Mouse (Mus musculus) embryonic facial prominence, embryonic 14.5 days (tissue): ENCODE measurements at regions not wholly inside any gene's neighbourhood (a gene's known extent, or its start where the extent isn't known, plus 50 kb on each side); places are given as distances from the start of the nearest gene placed in this dataset.

Source experiments
- ATAC-seq: fragments of 200-750 bp; cut with Nextera tagmentation; 2 replicates; pipeline ENCODE4 v1.8.0; 2017; ENCODE audit warnings: low read depth, moderate number of reproducible peaks, moderate TSS enrichment
- DNase-seq: peaks from one replicate; pipeline ENCODE4 v3.0.0-alpha.2; 2015; ENCODE audit warnings: low spot score
- H3K27ac ChIP-seq: fragments of 300-500 bp; sonication (generic); replicated peaks from 2 replicates; pipeline ENCODE4 v1.5.1; 2014; ENCODE audit warnings: low read depth, mild to moderate bottlenecking, low read length, moderate library complexity
- H3K27me3 ChIP-seq: fragments of 300-500 bp; sonication (generic); replicated peaks from 2 replicates; pipeline ENCODE4 v1.6.1; 2014; ENCODE audit warnings: low read length; ENCODE audit not compliant: control insufficient read depth, insufficient read depth
- H3K36me3 ChIP-seq: fragments of 300-500 bp; sonication (generic); 2 replicates; pipeline ENCODE4 v1.6.1; 2014; ENCODE audit warnings: low read length, mixed read lengths; ENCODE audit not compliant: control insufficient read depth, insufficient read depth
- H3K4me1 ChIP-seq: fragments of 300-500 bp; sonication (generic); 2 replicates; pipeline ENCODE4 v1.6.1; 2014; ENCODE audit warnings: antibody characterized with exemption, low read length; ENCODE audit not compliant: control insufficient read depth, insufficient read depth
- H3K4me2 ChIP-seq: fragments of 300-500 bp; sonication (generic); 2 replicates; pipeline ENCODE4 v1.6.1; 2014; ENCODE audit warnings: low read depth, mild to moderate bottlenecking, low read length, moderate library complexity, mixed read lengths
- H3K4me3 ChIP-seq: fragments of 300-500 bp; sonication (generic); 2 replicates; pipeline ENCODE4 v1.5.1; 2014; ENCODE audit warnings: low read depth, mild to moderate bottlenecking, low read length
- H3K9ac ChIP-seq: fragments of 300-500 bp; sonication (generic); 2 replicates; pipeline ENCODE4 v1.6.1; 2014; ENCODE audit warnings: low read depth, mild to moderate bottlenecking, low read length, moderate library complexity, mixed read lengths
- H3K9me3 ChIP-seq: fragments of 300-500 bp; sonication (generic); 2 replicates; pipeline ENCODE4 v1.6.1; 2016; ENCODE audit warnings: low read length; ENCODE audit not compliant: control insufficient read depth
- WGBS: fragments of 180-500 bp; shearing (Covaris S2); extraction: QIAGEN DNeasy Blood & Tissue Kit; methylation state at CpG from one replicate; pipeline ENCODE4 v1.1.7; 2014; 5-methylcytosine and 5-hydroxymethylcytosine counted together

DNA sequence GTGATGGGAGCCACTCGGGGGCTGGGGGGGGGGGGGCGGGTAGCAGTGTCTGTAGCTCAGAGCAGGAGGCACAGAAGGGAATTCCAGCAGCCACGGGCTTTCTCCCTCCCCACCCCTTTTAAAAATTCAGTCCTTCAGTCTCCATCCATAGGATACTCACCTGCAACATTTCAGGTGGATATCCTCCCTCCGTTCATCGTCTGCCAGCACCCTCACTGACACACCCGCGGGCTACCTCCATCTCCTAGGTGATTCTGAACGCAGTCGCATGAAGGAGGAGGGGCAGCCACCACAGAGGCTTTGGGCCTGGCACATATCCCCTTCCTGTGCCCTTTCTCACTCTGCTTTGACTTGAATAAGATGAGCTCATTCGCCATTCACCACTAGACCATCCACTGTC is 79.4 kb upstream of the Tspan2 start:
- Histone ChIP-seq H3K9ac (no peak overlapping the region), H3K36me3 (no peaks in the 10 kb centered on the region), H3K9me3 (no peaks in the 10 kb centered on the region), H3K27ac (no peak overlapping the region), H3K27me3 (no peaks in the 10 kb centered on the region), H3K4me2 (no peak overlapping the region), H3K4me1 (peaks cover 21% of the 10 kb centered on the region; the same call in 1 of the 2 replicates), H3K4me3 (no peak overlapping the region)
- ATAC-seq (no peak), DNase-seq (no peak)
- 81% methylated on average over 10 of the region's 10 CpGs for WGBS

DNA sequence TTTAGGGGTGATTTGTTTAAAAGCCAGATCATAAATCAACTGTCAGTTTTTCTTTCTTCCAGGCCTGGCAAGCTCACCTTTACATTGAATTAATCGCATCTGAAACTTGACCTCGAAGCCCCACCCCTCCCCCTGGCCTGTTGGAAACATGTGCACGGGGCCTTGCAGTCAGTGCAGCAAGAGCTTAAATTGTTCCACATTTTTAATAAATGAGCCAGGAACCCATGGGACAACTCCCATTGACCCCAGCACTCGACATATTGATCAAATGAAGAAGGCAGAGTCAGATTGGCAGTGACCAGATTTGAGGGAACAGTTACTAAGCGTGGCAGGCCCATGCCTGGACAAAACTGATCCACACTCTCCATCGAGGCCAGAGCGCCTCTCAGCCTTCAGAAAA is 77.2 kb upstream of the Tspan2 start:
- no peak overlapping the region for H3K27ac ChIP-seq

GRCm38 (mm10) chr3:102657531-102658060 is 76.7 kb upstream of the Tspan2 start:
- no peaks in the 10 kb centered on the region for H3K27me3 ChIP-seq
- H3K9ac ChIP-seq = no peak overlapping the region
- H3K4me3 ChIP-seq = no peak overlapping the region
- no peak overlapping the region for H3K27ac ChIP-seq
- no peaks in the 10 kb centered on the region for H3K9me3 ChIP-seq
- no peak overlapping the region for H3K4me2 ChIP-seq
- H3K4me1 ChIP-seq = peaks cover 21% of the 10 kb centered on the region
- H3K36me3 ChIP-seq = no peaks in the 10 kb centered on the region
- ATAC-seq (no peak), DNase-seq (no peak)
- 61% methylated on average over 7 of the region's 7 CpGs for WGBS

More for the DNA sequence above, 77.2 kb upstream of the Tspan2 start:
- H3K4me2 ChIP-seq = no peak overlapping the region
- DNase-seq (no peak), ATAC-seq (no peak)
- peaks cover 21% of the 10 kb centered on the region; the same call in 1 of the 2 replicates for H3K4me1 ChIP-seq
- no peaks in the 10 kb centered on the region for H3K9me3 ChIP-seq
- WGBS = 34% methylated on average over 7 of the region's 7 CpGs
- no peak overlapping the region for H3K9ac ChIP-seq
- no peaks in the 10 kb centered on the region for H3K27me3 ChIP-seq
- no peaks in the 10 kb centered on the region for H3K36me3 ChIP-seq
- H3K4me3 ChIP-seq = no peak overlapping the region

GRCm38 (mm10) chr3:102659352-102659751 is 75.0 kb upstream of the Tspan2 start:
- H3K4me1 ChIP-seq = peaks cover 30% of the 10 kb centered on the region
- ATAC-seq = no peak
- 88% methylated on average over 5 of the region's 5 CpGs for WGBS

DNA sequence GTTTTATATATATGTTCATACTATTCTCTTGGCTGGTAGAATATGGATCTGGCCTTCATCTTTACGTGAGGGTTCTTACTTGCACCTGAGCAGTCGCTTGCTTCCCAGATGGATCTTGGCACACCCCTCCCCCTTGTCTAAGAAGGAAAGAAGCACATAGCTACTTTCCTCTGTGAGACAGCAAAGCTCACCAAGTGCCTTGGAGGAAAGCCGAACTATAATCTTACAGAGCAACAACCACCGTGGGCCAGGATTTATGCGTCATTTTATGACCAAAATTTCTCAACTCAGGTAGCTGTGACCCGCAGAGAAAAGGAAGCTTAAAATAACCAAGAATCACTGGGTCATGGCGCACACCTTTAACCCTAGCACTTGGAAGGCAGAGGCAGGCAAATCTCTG is 73.0 kb upstream of the Tspan2 start:
- no peak overlapping the region for H3K9ac ChIP-seq
- peaks cover 27% of the 10 kb centered on the region for H3K4me1 ChIP-seq
- no peak for DNase-seq
- no peak overlapping the region for H3K27ac ChIP-seq
- no peak for ATAC-seq
- no peaks in the 10 kb centered on the region for H3K27me3 ChIP-seq
- H3K9me3 ChIP-seq = no peaks in the 10 kb centered on the region
- no peak overlapping the region for H3K4me2 ChIP-seq
- no peak overlapping the region for H3K4me3 ChIP-seq
- H3K36me3 ChIP-seq = no peaks in the 10 kb centered on the region
- WGBS = 88% methylated on average over 7 of the region's 7 CpGs

More at GRCm38 (mm10) chr3:102659352-102659751, 75.0 kb upstream of the Tspan2 start:
- no peak overlapping the region for H3K27ac ChIP-seq
- no peaks in the 10 kb centered on the region for H3K36me3 ChIP-seq
- no peaks in the 10 kb centered on the region for H3K9me3 ChIP-seq
- no peak overlapping the region for H3K9ac ChIP-seq
- DNase-seq = no peak
- no peak overlapping the region for H3K4me3 ChIP-seq
- H3K4me2 ChIP-seq = no peak overlapping the region
- no peaks in the 10 kb centered on the region for H3K27me3 ChIP-seq

DNA sequence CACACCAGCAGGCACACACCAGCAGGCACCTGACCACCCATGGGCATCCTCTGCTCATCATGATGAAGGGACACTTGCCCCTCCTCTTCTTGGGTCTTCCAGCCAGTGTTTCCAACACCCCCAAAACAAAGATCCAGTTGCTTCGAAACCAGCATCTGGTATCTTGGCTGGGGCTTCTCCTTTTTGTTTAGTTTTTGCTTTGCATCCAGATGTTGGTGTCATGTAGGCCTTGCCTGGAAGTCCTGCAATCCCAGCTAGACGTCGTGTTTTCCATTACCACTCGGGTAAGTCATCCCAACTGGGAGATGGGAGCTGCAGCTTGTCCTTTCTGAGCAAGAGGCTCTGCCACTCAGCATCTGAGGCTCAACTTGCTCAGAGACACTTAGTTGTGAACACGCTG is 70.6 kb upstream of the Tspan2 start:
- Histone ChIP-seq H3K4me2 (no peak overlapping the region), H3K4me1 (peaks cover 9% of the 10 kb centered on the region), H3K36me3 (no peaks in the 10 kb centered on the region), H3K4me3 (no peak overlapping the region), H3K9me3 (no peaks in the 10 kb centered on the region), H3K27me3 (no peaks in the 10 kb centered on the region), H3K9ac (no peak overlapping the region), H3K27ac (peak overlapping the region; percentile 21; the same call in 1 of the 2 replicates)
- 63% methylated on average over 5 of the region's 5 CpGs for WGBS
- ATAC-seq = no peak
- DNase-seq = no peak

- H3K27me3 ChIP-seq = no peaks in the 10 kb centered on the region
- no peaks in the 10 kb centered on the region for H3K9me3 ChIP-seq
- no peaks in the 10 kb centered on the region for H3K36me3 ChIP-seq
- no peak overlapping the region for H3K4me3 ChIP-seq
- 78% methylated on average over 6 of the region's 6 CpGs for WGBS
- no peak overlapping the region for H3K9ac ChIP-seq
- DNase-seq (no peak), ATAC-seq (no peak)
- peaks cover 9% of the 10 kb centered on the region for H3K4me1 ChIP-seq
- H3K27ac ChIP-seq = no peak overlapping the region
- no peak overlapping the region for H3K4me2 ChIP-seq
These were observed 69.6 kb upstream of the Tspan2 start for GRCm38 (mm10) chr3:102664665-102665190.

DNA sequence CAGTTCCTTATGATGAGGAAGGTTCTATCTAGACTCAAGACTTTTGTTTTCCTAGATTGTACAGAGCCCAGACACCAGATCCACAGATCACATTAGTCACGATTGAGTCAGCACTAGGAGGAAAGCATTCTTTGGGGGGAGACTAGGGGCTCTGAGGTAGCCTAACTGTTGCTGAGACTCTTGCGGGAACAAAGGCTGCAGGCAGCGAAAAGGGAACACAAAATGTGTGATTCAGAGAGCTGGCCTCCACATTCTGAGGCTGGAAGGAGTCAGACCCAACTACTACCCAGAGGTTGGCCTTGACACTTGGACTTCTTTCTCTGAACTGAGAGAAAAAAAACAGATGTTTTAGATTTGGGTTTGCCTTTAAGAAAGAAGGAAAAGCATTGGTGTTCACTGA is 66.5 kb upstream of the Tspan2 start:
- Histone ChIP-seq H3K4me1 (peaks cover 10% of the 10 kb centered on the region), H3K9ac (no peak overlapping the region), H3K36me3 (no peaks in the 10 kb centered on the region), H3K27me3 (no peaks in the 10 kb centered on the region), H3K9me3 (no peaks in the 10 kb centered on the region), H3K4me2 (no peak overlapping the region), H3K4me3 (no peak overlapping the region), H3K27ac (no peak overlapping the region)
- WGBS = 60% methylated on average over 3 of the region's 3 CpGs
- ATAC-seq = no peak
- DNase-seq = no peak

DNA sequence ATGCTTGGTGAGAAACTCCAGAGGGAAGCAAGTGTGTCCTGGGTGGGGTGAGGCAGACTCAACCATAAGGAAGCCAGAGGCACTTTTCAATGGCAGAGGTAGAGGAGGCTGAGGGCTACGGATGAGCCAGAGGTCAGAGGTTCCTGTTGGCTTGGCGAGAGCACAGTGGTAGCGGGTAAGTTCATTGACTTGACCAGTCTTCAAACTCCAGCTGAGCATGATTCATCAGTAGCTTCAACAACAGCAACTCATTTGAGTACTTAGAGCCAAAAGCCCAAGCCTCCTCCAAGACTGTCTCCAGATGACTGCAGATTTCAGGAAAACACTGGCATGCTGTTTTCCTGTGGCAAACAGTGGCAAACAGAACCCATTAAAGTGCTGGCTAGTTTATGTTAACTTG is 65.8 kb upstream of the Tspan2 start:
- Histone ChIP-seq H3K27ac (no peak overlapping the region), H3K9me3 (no peaks in the 10 kb centered on the region), H3K4me1 (peaks cover 3% of the 10 kb centered on the region; the same call in 1 of the 2 replicates), H3K4me3 (no peak overlapping the region), H3K4me2 (no peak overlapping the region), H3K9ac (no peak overlapping the region), H3K36me3 (no peaks in the 10 kb centered on the region), H3K27me3 (no peaks in the 10 kb centered on the region)
- WGBS = 87% methylated on average over 3 of the region's 3 CpGs
- ATAC-seq = no peak
- DNase-seq = no peak
